Mouse (Mus musculus): ENCODE data around the gene Gm21149. TPM values are rescaled to one million over a fixed set of nuclear protein-coding genes. Genes with fewer than 3 reads are reported as not detected.
"Not testable (repeated sequence)": the region's sequence is repeated elsewhere in the genome, so short reads cannot be mapped to it uniquely, and the experiment has no call there.

Gm21149 gene
- not detected for total RNA-seq (2021)
- long read RNA-seq, experiment 1: 0 reads
- long read RNA-seq, experiment 2: 0 reads

DNA sequence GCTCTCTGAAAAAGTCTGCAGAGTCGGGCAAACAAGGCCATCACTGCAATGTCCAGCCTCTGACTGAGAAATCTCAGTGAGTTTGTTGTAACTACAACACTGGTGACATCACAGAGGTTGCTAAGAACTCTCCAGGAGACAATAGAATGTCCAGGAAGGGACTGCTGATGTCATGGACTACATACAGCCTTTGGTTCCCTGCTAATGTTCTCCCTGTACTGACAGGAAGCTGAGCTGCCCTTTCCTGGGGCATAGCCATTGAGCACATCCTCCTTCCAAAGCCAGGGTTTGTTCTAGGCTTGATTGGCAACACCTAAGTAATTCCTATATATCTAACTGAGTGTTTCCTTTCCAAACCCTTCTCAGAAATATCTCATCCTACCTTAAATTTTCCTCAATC, at the start of gene Gm21149:
Gene Gm21149 (minus strand): TSS at position 101 of the 400 bp plus-strand sequence.
- DNase-seq: not testable (repeated sequence)

DNA sequence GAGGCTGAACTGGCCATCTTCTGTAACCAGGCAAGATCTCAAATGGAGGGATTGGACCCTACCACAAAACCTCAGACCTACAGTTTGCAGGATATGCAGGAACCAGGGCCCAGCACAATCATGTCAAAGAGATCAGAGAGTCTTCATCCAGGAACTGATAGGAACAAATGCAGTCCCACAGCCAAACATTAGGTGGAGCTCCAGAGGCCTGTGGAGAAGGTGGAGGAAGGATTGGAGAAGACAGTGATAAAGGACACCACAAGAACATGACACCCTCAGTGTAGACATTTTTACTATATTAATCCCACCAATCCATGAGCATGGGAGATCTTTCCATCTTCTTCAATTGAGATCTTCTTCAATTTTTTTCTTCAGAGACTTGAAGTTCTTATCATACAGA, 46.1 kb upstream of the Gm21149 start:
- DNase-seq: peak; percentile 17

DNA sequence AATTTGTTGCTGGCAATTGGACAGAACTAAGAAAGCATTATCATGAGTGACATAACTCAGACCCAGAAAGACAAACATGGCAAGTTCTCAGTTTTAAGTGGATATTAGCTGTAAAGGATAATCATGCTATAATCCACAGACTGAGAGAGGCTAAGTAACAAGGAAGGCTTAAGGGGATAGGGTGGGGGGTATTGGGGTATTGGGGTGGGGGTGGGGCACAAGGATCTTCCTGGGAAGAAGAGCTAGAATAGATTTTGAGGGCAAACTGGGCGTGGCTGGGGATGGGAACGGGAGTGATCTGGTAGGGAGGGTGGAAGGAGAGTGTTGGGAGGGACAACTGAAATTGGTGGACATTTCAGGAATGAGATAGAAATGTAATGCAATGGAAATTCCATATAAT, 45.7 kb upstream of the Gm21149 start:
- DNase-seq: not testable (repeated sequence)

DNA sequence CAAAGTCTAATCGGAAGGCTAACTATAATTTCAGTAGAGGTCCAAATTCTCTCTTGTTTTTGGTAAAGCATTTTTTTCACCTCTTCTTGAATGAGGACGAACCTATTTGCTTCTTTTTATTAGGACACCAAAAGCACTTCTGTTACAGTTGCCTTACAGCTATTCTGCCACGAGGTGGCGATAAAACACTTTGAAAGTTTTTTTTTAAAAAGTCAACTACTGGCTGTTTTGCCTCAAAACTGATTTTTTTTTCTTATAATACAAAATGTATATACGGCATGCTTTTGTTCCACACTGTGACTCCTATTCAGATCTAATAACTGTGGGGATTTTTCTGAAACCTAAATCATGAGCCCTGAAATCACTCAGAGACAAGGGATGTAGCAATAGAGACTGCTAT, 44.1 kb upstream of the Gm21149 start:
- DNase-seq: not testable (repeated sequence)

GRCm38 (mm10) chr5:15517150-15517549, 40.8 kb upstream of the Gm21149 start:
- DNase-seq: not testable (repeated sequence)

GRCm38 (mm10) chr5:15512236-15512635, 35.9 kb upstream of the Gm21149 start:
- DNase-seq: not testable (repeated sequence)

GRCm38 (mm10) chr5:15509911-15510310, 33.6 kb upstream of the Gm21149 start:
- not testable (repeated sequence) for DNase-seq

- DNase-seq: not testable (repeated sequence)
These were observed 32.4 kb upstream of the Gm21149 start for GRCm38 (mm10) chr5:15508460-15509451.

DNA sequence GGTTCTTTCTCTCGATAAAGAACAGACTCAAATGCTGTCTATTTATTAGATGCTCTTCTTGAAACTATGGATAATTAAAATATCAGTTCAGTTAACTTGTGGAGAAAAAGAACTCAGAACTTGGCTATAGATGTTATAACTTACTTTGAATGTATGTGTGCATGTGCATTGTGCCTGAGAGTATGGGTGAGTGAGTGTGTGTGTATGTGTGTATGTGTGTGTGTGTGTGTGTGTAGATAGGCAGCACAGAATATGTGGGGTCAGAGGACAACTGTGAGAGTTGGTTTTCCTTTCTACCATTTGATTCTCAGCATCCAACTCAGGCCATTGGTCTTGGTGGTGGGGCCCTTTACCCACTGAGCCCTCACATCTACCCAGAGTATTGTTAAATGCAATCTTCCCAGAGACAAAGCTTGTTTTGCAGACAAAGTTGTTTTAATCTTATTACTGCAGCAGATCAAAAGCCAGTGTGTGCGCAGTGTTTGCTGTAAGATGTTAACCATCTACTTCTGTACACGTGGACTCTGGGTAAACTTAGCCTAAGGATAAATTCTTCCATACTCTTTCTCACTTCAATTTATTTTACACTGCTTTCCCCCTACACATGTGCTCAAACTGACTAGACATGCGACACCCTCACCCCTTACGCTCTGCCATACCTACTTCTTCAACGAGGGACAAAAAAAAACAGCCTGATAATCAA, 31.6 kb upstream of the Gm21149 start:
- not testable (repeated sequence) for DNase-seq

- DNase-seq: no peak
These were observed 30.9 kb upstream of the Gm21149 start for GRCm38 (mm10) chr5:15507309-15507619.

DNA sequence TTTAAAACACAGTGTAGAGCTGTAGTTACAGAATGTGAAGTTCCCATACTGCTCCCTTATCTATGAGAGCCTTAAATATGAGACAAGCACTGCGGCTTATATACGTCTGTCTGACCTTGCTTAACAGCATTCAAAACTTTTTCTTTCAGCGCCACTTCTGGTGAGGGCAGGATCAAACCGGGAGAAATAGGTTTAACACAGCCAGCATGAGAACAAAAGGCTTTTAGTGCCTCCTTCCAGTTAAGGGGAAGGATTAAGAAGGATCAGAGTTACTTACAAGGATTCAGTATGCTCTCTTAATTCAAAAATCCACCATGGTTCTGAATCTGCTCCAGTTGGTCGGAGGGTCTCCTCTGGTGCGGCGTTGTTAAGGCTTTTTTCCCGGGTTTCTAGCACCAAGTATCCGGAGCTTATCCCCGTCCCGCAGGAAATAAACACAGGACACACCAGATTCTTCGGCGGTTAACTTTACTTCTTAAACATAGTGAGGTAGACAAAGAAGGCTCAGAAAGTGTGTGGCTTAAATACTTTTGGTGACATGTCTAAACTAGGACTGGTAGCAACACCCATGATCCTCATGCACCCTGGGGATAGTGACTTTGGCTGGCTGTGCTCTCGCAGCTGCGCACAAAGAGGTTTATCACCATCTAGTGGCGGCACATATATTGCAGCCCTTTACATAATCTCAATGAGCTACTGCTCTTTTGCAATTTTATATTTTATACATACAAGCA, 30.4 kb upstream of the Gm21149 start:
- peak; percentile 41 for DNase-seq

- peak; percentile 50 for DNase-seq
These were observed 22.6 kb upstream of the Gm21149 start for GRCm38 (mm10) chr5:15498774-15499400.

GRCm38 (mm10) chr5:15498350-15498749, 22.0 kb upstream of the Gm21149 start:
- not testable (repeated sequence) for DNase-seq

- not testable (repeated sequence) for DNase-seq
These were observed 14.6 kb upstream of the Gm21149 start for GRCm38 (mm10) chr5:15490934-15491333.

- DNase-seq: no peak
These were observed 12.4 kb upstream of the Gm21149 start for GRCm38 (mm10) chr5:15488743-15489142.

GRCm38 (mm10) chr5:15484616-15485015, 8.3 kb upstream of the Gm21149 start:
- DNase-seq: not testable (repeated sequence)

- DNase-seq: not testable (repeated sequence)
These were observed 7.3 kb upstream of the Gm21149 start for GRCm38 (mm10) chr5:15483576-15483975.

GRCm38 (mm10) chr5:15482815-15483214, 6.5 kb upstream of the Gm21149 start:
- DNase-seq: peak; percentile 5

DNA sequence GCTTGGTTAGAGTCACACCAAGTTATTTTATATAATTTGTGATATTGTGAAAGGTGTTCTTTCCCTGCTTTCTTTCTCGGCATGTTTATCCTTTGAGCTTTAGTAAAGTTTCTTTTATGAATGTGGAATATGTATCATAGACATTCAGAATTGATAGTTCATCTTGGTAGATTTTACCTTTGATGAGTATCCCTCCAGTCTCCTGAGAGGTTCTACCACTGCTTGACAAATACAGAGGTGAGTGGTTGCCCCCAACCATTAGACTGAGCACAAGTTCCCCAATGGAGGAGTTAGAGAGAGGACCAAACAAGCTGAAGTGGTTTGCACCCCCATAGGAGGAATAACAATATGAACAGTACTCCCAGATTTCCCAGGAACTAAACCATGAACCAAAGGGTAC, 6.2 kb downstream of the Gm21149 start:
- DNase-seq: not testable (repeated sequence)

- not testable (repeated sequence) for DNase-seq
These were observed 8.6 kb downstream of the Gm21149 start for GRCm38 (mm10) chr5:15467768-15468167.

DNA sequence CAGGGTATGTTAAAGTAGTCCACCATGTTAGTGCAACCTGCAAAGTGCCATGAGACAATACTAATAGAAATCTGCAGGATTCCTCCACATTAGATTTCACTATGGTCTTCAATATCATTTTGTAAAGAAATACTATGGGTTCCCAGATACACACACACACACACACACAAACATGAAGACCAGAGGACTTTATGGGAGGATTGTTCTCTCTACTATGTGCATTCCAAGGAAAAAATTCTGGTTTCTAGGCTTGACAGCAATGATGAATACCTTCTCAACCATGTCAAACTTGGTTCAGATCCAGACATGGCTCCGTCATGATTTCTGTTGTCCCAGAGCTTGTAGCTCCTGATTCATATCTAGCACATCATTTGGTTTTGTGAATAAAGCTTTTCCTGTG, 10.1 kb downstream of the Gm21149 start:
- not testable (repeated sequence) for DNase-seq

DNA sequence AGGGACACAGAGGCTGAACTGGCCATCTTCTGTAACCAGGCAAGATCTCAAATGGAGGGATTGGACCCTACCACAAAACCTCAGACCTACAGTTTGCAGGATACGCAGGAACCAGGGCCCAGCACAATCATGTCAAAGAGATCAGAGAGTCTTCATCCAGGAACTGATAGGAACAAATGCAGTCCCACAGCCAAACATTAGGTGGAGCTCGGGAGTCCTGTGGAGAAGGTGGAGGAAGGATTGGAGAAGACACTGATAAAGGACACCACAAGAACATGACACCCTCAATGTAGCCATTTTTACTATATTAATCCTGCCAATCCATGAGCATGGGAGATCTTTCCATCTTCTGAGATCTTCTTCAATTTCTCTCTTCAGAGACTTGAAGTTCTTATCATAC, 12.8 kb downstream of the Gm21149 start:
- DNase-seq: not testable (repeated sequence)
